Mouse (Mus musculus) lung, postnatal 0 days (tissue): ENCODE results near the gene Gigyf1. TPM values are rescaled to one million over a fixed set of nuclear protein-coding genes. Genes with fewer than 3 reads are reported as not detected.
A peak's percentile ranks its signal among the peaks of the same experiment; 100 is the strongest.

Experiments used
- ATAC-seq: fragments of 200-750 bp; cut with Nextera tagmentation; 2 replicates; pipeline ENCODE4 v1.8.0; 2017; ENCODE audit warnings: moderate library complexity
- DNase-seq: peaks from one replicate; pipeline ENCODE4 v3.0.0-alpha.2; 2016; ENCODE audit warnings: low spot score
- H3K27ac ChIP-seq: fragments of 300-500 bp; sonication (generic); 2 replicates; pipeline ENCODE4 v1.5.1; 2014; ENCODE audit warnings: antibody characterized with exemption, mild to moderate bottlenecking, low read length, mixed read lengths
- H3K27me3 ChIP-seq: fragments of 300-500 bp; sonication (generic); replicated peaks from 2 replicates; pipeline ENCODE4 v1.6.1; 2014; ENCODE audit warnings: low read length, mixed read lengths; ENCODE audit not compliant: insufficient read depth
- H3K36me3 ChIP-seq: fragments of 300-500 bp; sonication (generic); 2 replicates; pipeline ENCODE4 v1.6.1; 2014; ENCODE audit warnings: low read length, mixed read lengths; ENCODE audit not compliant: insufficient read depth
- H3K4me1 ChIP-seq: fragments of 300-500 bp; sonication (generic); 2 replicates; pipeline ENCODE4 v1.6.1; 2014; ENCODE audit warnings: antibody characterized with exemption, low read depth, low read length, mixed read lengths; ENCODE audit not compliant: insufficient read depth
- H3K4me2 ChIP-seq: fragments of 300-500 bp; sonication (generic); replicated peaks from 2 replicates; pipeline ENCODE4 v1.6.1; 2014; ENCODE audit warnings: low read depth, mild to moderate bottlenecking, low read length, moderate library complexity, mixed read lengths
- H3K4me3 ChIP-seq: fragments of 300-500 bp; sonication (generic); 2 replicates; pipeline ENCODE4 v1.5.1; 2014; ENCODE audit warnings: low read depth, low read length
- H3K9ac ChIP-seq: fragments of 300-500 bp; sonication (generic); replicated peaks from 2 replicates; pipeline ENCODE4 v1.6.1; 2014; ENCODE audit warnings: low read depth, mild to moderate bottlenecking
- H3K9me3 ChIP-seq: fragments of 300-500 bp; sonication (generic); 2 replicates; pipeline ENCODE4 v1.6.1; 2016; ENCODE audit warnings: low read length, mixed read lengths
- CTCF ChIP-seq: IDR thresholded peaks from 2 replicates; pipeline ENCODE4 v1.5.1; 2016; ENCODE audit warnings: antibody characterized with exemption, mild to moderate bottlenecking
- EP300 ChIP-seq: IDR thresholded peaks from 2 replicates; pipeline ENCODE4 v1.6.1; 2016; ENCODE audit warnings: antibody characterized with exemption, mild to moderate bottlenecking, control low read depth
- WGBS: fragments of 180-500 bp; shearing (Covaris S2); extraction: QIAGEN DNeasy Blood & Tissue Kit; methylation state at CpG from one replicate; pipeline ENCODE4 v1.1.7; 2014; 5-methylcytosine and 5-hydroxymethylcytosine counted together
- polyA plus RNA-seq: library from polyadenylated mRNA; unstranded; fragments of >200 nt; fragmentation: Nextera tagmentation; extraction: Ambion mirVana; gene quantifications from 2 replicates; pipeline ENCODE4 v1.2.1, GENCODE M21; 2015

Gigyf1 gene
- polyA plus RNA-seq, 1 experiment from 2014 or later = 12.4 TPM

- WGBS = 67% methylated on average over 9 of the region's 9 CpGs
- H3K27me3 ChIP-seq = no peaks in the 10 kb centered on the region
- H3K27ac ChIP-seq = 0 out of 2 replicates have a peak overlapping the region, but pooled peaks have one; percentile 2
- H3K4me3 ChIP-seq = no peak overlapping the region
- peak; percentile 27; the same call in 1 of the 2 replicates for ATAC-seq
- no peak overlapping the region for H3K9ac ChIP-seq
- no peaks in the 10 kb centered on the region for H3K4me1 ChIP-seq
- no peaks in the 10 kb centered on the region for H3K9me3 ChIP-seq
- DNase-seq = peak; percentile 49
- no peak for TF ChIP-seq EP300
- no peak for TF ChIP-seq CTCF
- H3K4me2 ChIP-seq = no peak overlapping the region
- peaks cover 50% of the 10 kb centered on the region for H3K36me3 ChIP-seq
Measured at GRCm38 (mm10) chr5:137521861-137522260, 3.5 kb downstream of the Gigyf1 start.

GRCm38 (mm10) chr5:137522711-137523110 is 4.4 kb downstream of the Gigyf1 start:
- H3K9me3 ChIP-seq = no peaks in the 10 kb centered on the region
- 71% methylated on average over 11 of the region's 11 CpGs for WGBS
- no peak; the same call in 1 of the 2 replicates for ATAC-seq

GRCm38 (mm10) chr5:137523396-137524250 is 5.3 kb downstream of the Gigyf1 start:
- Histone ChIP-seq H3K27ac (no peak overlapping the region), H3K4me1 (no peaks in the 10 kb centered on the region), H3K27me3 (no peaks in the 10 kb centered on the region), H3K36me3 (peaks cover 64% of the 10 kb centered on the region), H3K9ac (no peak overlapping the region), H3K4me3 (no peak overlapping the region), H3K9me3 (no peaks in the 10 kb centered on the region), H3K4me2 (no peak overlapping the region)
- 74% methylated on average over 25 of the region's 25 CpGs for WGBS
- ATAC-seq = no peak
- DNase-seq = peak; percentile 5
- TF ChIP-seq EP300 (no peak), CTCF (peak; percentile 29)

More at GRCm38 (mm10) chr5:137522711-137523110, 4.4 kb downstream of the Gigyf1 start:
- H3K4me2 ChIP-seq = no peak overlapping the region
- H3K27me3 ChIP-seq = no peaks in the 10 kb centered on the region
- DNase-seq = peak; percentile 4
- H3K4me1 ChIP-seq = no peaks in the 10 kb centered on the region
- H3K36me3 ChIP-seq = peaks cover 54% of the 10 kb centered on the region
- H3K9ac ChIP-seq = no peak overlapping the region
- TF ChIP-seq CTCF (peak; percentile 16; the same call in 1 of the 2 replicates), EP300 (no peak)
- no peak overlapping the region for H3K27ac ChIP-seq
- no peak overlapping the region for H3K4me3 ChIP-seq

GRCm38 (mm10) chr5:137524251-137524515 is 5.8 kb downstream of the Gigyf1 start:
- Histone ChIP-seq H3K27ac (no peak overlapping the region), H3K4me2 (no peak overlapping the region), H3K4me3 (no peak overlapping the region), H3K9ac (no peak overlapping the region), H3K4me1 (no peaks in the 10 kb centered on the region), H3K36me3 (peaks cover 69% of the 10 kb centered on the region), H3K9me3 (no peaks in the 10 kb centered on the region), H3K27me3 (no peaks in the 10 kb centered on the region)
- ATAC-seq = no peak
- WGBS = 86% methylated on average over 8 of the region's 8 CpGs
- DNase-seq = no peak
- TF ChIP-seq CTCF (no peak), EP300 (no peak)

GRCm38 (mm10) chr5:137524671-137525070 is 6.3 kb downstream of the Gigyf1 start:
- no peak overlapping the region for H3K4me2 ChIP-seq
- no peaks in the 10 kb centered on the region for H3K27me3 ChIP-seq
- ATAC-seq = no peak
- WGBS = 82% methylated on average over 13 of the region's 13 CpGs
- no peak overlapping the region for H3K9ac ChIP-seq
- H3K9me3 ChIP-seq = no peaks in the 10 kb centered on the region
- no peaks in the 10 kb centered on the region for H3K4me1 ChIP-seq
- H3K27ac ChIP-seq = no peak overlapping the region
- H3K4me3 ChIP-seq = no peak overlapping the region
- peaks cover 70% of the 10 kb centered on the region for H3K36me3 ChIP-seq
- no peak for DNase-seq
- TF ChIP-seq CTCF (no peak), EP300 (no peak)

- H3K9ac ChIP-seq = no peak overlapping the region
- H3K4me3 ChIP-seq = no peak overlapping the region
- no peak overlapping the region for H3K27ac ChIP-seq
- WGBS = 73% methylated on average over 16 of the region's 16 CpGs
- H3K27me3 ChIP-seq = no peaks in the 10 kb centered on the region
- H3K4me2 ChIP-seq = no peak overlapping the region
- H3K9me3 ChIP-seq = no peaks in the 10 kb centered on the region
- DNase-seq (no peak), ATAC-seq (no peak)
- TF ChIP-seq CTCF (no peak), EP300 (no peak)
- 0 out of 2 replicates have a peak, but pooled peaks cover 6% of the 10 kb centered on the region for H3K4me1 ChIP-seq
- peaks cover 62% of the 10 kb centered on the region for H3K36me3 ChIP-seq
Measured at GRCm38 (mm10) chr5:137525511-137525910, 7.2 kb downstream of the Gigyf1 start.
